Mouse (Mus musculus): Measurements from ENCODE around the gene Asphd1.

GRCm38 (mm10) chr7:126961095-126961494, 11.7 kb upstream of the Asphd1 start:
- TF ChIP-seq CTCF (IDR thresholded peaks at IDR 0.05; ENCODE audit: control insufficient read depth, insufficient read depth, insufficient read length), result no peak
- no peak for TF ChIP-seq FOSL1 (IDR thresholded peaks at IDR 0.05; ENCODE audit: insufficient read depth, low read length, poor library complexity, severe bottlenecking)
- no peak for TF ChIP-seq MYOD1 (IDR thresholded peaks at IDR 0.05; ENCODE audit: control insufficient read depth, insufficient read length, low read depth)
- no peak for TF ChIP-seq MAX (IDR thresholded peaks at IDR 0.05)
- no peak for TF ChIP-seq CEBPB (IDR thresholded peaks at IDR 0.05; ENCODE audit: low read depth)

Data from C2C12 (cell line).